Mouse (Mus musculus): Measurements from ENCODE around the gene Ngef. TPM values are rescaled to one million over a fixed set of nuclear protein-coding genes. Genes with fewer than 3 reads are reported as not detected.

The Ngef gene
- polyA plus RNA-seq, 1 experiment = 0.72 TPM

- no peaks in the 10 kb centered on the region for H3K36me3 ChIP-seq (ENCODE audit: control insufficient read depth, insufficient read depth, low read length, poor library complexity, severe bottlenecking)
- no peaks in the 10 kb centered on the region for H3K4me1 ChIP-seq (ENCODE audit: control insufficient read depth, insufficient read depth, low read length)
- no peaks in the 10 kb centered on the region for H3K9me3 ChIP-seq (replicated peaks; ENCODE audit: control insufficient read depth, insufficient read depth, low read length, poor library complexity, severe bottlenecking)
- H3K4me3 ChIP-seq (ENCODE audit: low read depth, low read length) = no peak overlapping the region
- no peaks in the 10 kb centered on the region for H3K27me3 ChIP-seq (ENCODE audit: control insufficient read depth, insufficient read depth, low read length, poor library complexity, severe bottlenecking)
- H3K27ac ChIP-seq (ENCODE audit: insufficient read depth, low read length) = no peak overlapping the region
- TF ChIP-seq CTCF (IDR thresholded peaks at IDR 0.05; ENCODE audit: low read depth, low read length) (peak; percentile 93), EP300 (IDR thresholded peaks at IDR 0.05; ENCODE audit: insufficient read depth, low read depth, low read length) (no peak)
- H3K9ac ChIP-seq (ENCODE audit: low read depth, poor library complexity, severe bottlenecking) = no peak overlapping the region
Observed at GRCm38 (mm10) chr1:87608416-87609046, 34.9 kb upstream of the Ngef start.

- Histone ChIP-seq H3K4me3 (ENCODE audit: low read depth, low read length) (peak overlapping the region; percentile 32), H3K4me1 (ENCODE audit: control insufficient read depth, insufficient read depth, low read length) (no peaks in the 10 kb centered on the region), H3K27me3 (ENCODE audit: control insufficient read depth, insufficient read depth, low read length, poor library complexity, severe bottlenecking) (no peaks in the 10 kb centered on the region), H3K9me3 (replicated peaks; ENCODE audit: control insufficient read depth, insufficient read depth, low read length, poor library complexity, severe bottlenecking) (no peaks in the 10 kb centered on the region), H3K36me3 (ENCODE audit: control insufficient read depth, insufficient read depth, low read length, poor library complexity, severe bottlenecking) (no peaks in the 10 kb centered on the region), H3K27ac (ENCODE audit: insufficient read depth, low read length) (no peak overlapping the region), H3K9ac (ENCODE audit: low read depth, poor library complexity, severe bottlenecking) (no peak overlapping the region)
- TF ChIP-seq CTCF (IDR thresholded peaks at IDR 0.05; ENCODE audit: low read depth, low read length) (no peak), POLR2A (IDR thresholded peaks at IDR 0.05; ENCODE audit: insufficient read depth, low read length) (no peak), EP300 (IDR thresholded peaks at IDR 0.05; ENCODE audit: insufficient read depth, low read depth, low read length) (no peak)
Observed at GRCm38 (mm10) chr1:87607385-87608091, 33.9 kb upstream of the Ngef start.

- Histone ChIP-seq H3K4me3 (ENCODE audit: low read depth, low read length) (no peak overlapping the region), H3K9ac (ENCODE audit: low read depth, poor library complexity, severe bottlenecking) (no peak overlapping the region), H3K27ac (ENCODE audit: insufficient read depth, low read length) (no peak overlapping the region), H3K9me3 (replicated peaks; ENCODE audit: control insufficient read depth, insufficient read depth, low read length, poor library complexity, severe bottlenecking) (no peaks in the 10 kb centered on the region), H3K27me3 (ENCODE audit: control insufficient read depth, insufficient read depth, low read length, poor library complexity, severe bottlenecking) (no peaks in the 10 kb centered on the region), H3K36me3 (ENCODE audit: control insufficient read depth, insufficient read depth, low read length, poor library complexity, severe bottlenecking) (no peaks in the 10 kb centered on the region), H3K4me1 (ENCODE audit: control insufficient read depth, insufficient read depth, low read length) (no peaks in the 10 kb centered on the region)
- TF ChIP-seq CTCF (IDR thresholded peaks at IDR 0.05; ENCODE audit: low read depth, low read length) (no peak), EP300 (IDR thresholded peaks at IDR 0.05; ENCODE audit: insufficient read depth, low read depth, low read length) (no peak), POLR2A (IDR thresholded peaks at IDR 0.05; ENCODE audit: insufficient read depth, low read length) (no peak)
Observed at GRCm38 (mm10) chr1:87605296-87605695, 31.6 kb upstream of the Ngef start.

- no peaks in the 10 kb centered on the region for H3K4me1 ChIP-seq (ENCODE audit: control insufficient read depth, insufficient read depth, low read length)
- no peaks in the 10 kb centered on the region for H3K9me3 ChIP-seq (replicated peaks; ENCODE audit: control insufficient read depth, insufficient read depth, low read length, poor library complexity, severe bottlenecking)
- TF ChIP-seq POLR2A (IDR thresholded peaks at IDR 0.05; ENCODE audit: insufficient read depth, low read length) = no peak
- no peak for TF ChIP-seq EP300 (IDR thresholded peaks at IDR 0.05; ENCODE audit: insufficient read depth, low read depth, low read length)
- no peak for TF ChIP-seq CTCF (IDR thresholded peaks at IDR 0.05; ENCODE audit: low read depth, low read length)
- no peak overlapping the region for H3K9ac ChIP-seq (ENCODE audit: low read depth, poor library complexity, severe bottlenecking)
- H3K36me3 ChIP-seq (ENCODE audit: control insufficient read depth, insufficient read depth, low read length, poor library complexity, severe bottlenecking) = no peaks in the 10 kb centered on the region
- no peak overlapping the region for H3K27ac ChIP-seq (ENCODE audit: insufficient read depth, low read length)
- H3K27me3 ChIP-seq (ENCODE audit: control insufficient read depth, insufficient read depth, low read length, poor library complexity, severe bottlenecking) = no peaks in the 10 kb centered on the region
- no peak overlapping the region for H3K4me3 ChIP-seq (ENCODE audit: low read depth, low read length)
Observed at GRCm38 (mm10) chr1:87603389-87603788, 29.7 kb upstream of the Ngef start.

- Histone ChIP-seq H3K9ac (ENCODE audit: low read depth, poor library complexity, severe bottlenecking) (no peak overlapping the region), H3K4me3 (ENCODE audit: low read depth, low read length) (no peak overlapping the region), H3K9me3 (replicated peaks; ENCODE audit: control insufficient read depth, insufficient read depth, low read length, poor library complexity, severe bottlenecking) (no peaks in the 10 kb centered on the region), H3K4me1 (ENCODE audit: control insufficient read depth, insufficient read depth, low read length) (no peaks in the 10 kb centered on the region), H3K36me3 (ENCODE audit: control insufficient read depth, insufficient read depth, low read length, poor library complexity, severe bottlenecking) (no peaks in the 10 kb centered on the region), H3K27me3 (ENCODE audit: control insufficient read depth, insufficient read depth, low read length, poor library complexity, severe bottlenecking) (no peaks in the 10 kb centered on the region), H3K27ac (ENCODE audit: insufficient read depth, low read length) (no peak overlapping the region)
- TF ChIP-seq CTCF (IDR thresholded peaks at IDR 0.05; ENCODE audit: low read depth, low read length) = no peak
Observed at GRCm38 (mm10) chr1:87601801-87602200, 28.1 kb upstream of the Ngef start.

GRCm38 (mm10) chr1:87600533-87600932, 26.9 kb upstream of the Ngef start:
- TF ChIP-seq EP300 (IDR thresholded peaks at IDR 0.05; ENCODE audit: insufficient read depth, low read depth, low read length) (no peak), CTCF (IDR thresholded peaks at IDR 0.05; ENCODE audit: low read depth, low read length) (no peak), POLR2A (IDR thresholded peaks at IDR 0.05; ENCODE audit: insufficient read depth, low read length) (no peak)
- H3K4me1 ChIP-seq (ENCODE audit: control insufficient read depth, insufficient read depth, low read length) = no peaks in the 10 kb centered on the region
- no peaks in the 10 kb centered on the region for H3K27me3 ChIP-seq (ENCODE audit: control insufficient read depth, insufficient read depth, low read length, poor library complexity, severe bottlenecking)
- no peak overlapping the region for H3K27ac ChIP-seq (ENCODE audit: insufficient read depth, low read length)
- H3K9ac ChIP-seq (ENCODE audit: low read depth, poor library complexity, severe bottlenecking) = no peak overlapping the region
- H3K36me3 ChIP-seq (ENCODE audit: control insufficient read depth, insufficient read depth, low read length, poor library complexity, severe bottlenecking) = no peaks in the 10 kb centered on the region
- H3K9me3 ChIP-seq (replicated peaks; ENCODE audit: control insufficient read depth, insufficient read depth, low read length, poor library complexity, severe bottlenecking) = no peaks in the 10 kb centered on the region
- no peak overlapping the region for H3K4me3 ChIP-seq (ENCODE audit: low read depth, low read length)
